Mouse (Mus musculus): ENCODE measurements at regions not wholly inside any gene's neighbourhood (a gene's known extent, or its start where the extent isn't known, plus 50 kb on each side); places are given as distances from the start of the nearest gene placed in this dataset.

DNA sequence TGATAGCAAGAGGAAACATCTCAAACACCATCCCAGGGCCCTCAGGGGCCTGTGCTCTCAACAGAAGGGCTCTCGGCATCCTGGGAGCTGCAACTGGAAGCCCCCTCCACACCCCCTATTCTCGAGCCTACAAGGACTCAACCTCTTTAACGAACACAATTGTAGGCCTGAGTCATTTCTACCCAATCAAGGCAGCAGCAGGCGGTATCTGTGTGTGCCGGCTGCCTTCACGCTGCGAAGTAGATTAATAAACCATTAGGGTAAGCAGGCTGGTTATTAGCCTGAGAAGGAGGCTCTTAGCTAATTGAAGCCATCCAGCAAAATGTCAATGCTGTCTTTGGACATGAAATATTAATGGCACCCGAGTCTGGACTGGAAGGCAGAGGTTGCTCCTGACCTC is 61.7 kb upstream of the Ppp1r26 start:
- TF ChIP-seq CTCF (IDR thresholded peaks at IDR 0.05; ENCODE audit: control insufficient read depth, insufficient read depth, insufficient read length) (no peak), FOSL1 (IDR thresholded peaks at IDR 0.05; ENCODE audit: insufficient read depth, low read length, poor library complexity, severe bottlenecking) (no peak)
